Mouse (Mus musculus): ENCODE data around the gene Htr5a. TPM values are rescaled to one million over a fixed set of nuclear protein-coding genes. Genes with fewer than 3 reads are reported as not detected.

Gene Htr5a
- polyA plus RNA-seq (2017; shearing (Covaris generic)) = not detected

GRCm38 (mm10) chr5:27841701-27842295 lies at the start of gene Htr5a:
Htr5a (plus strand) TSS chr5:27842149.

Other genes starting within 250 kb of the Htr5a start
- 41.8 TPM for gene Paxip1, start 50.5 kb upstream of the Htr5a start, polyA plus RNA-seq (2017; shearing (Covaris generic))
- 183 TPM for gene Insig1, start 229.2 kb downstream of the Htr5a start, polyA plus RNA-seq (2017; shearing (Covaris generic))